Mouse (Mus musculus) lung, postnatal 0 days (tissue): ENCODE data around the gene Tada2a.

Source experiments
- CTCF ChIP-seq: IDR thresholded peaks from 2 replicates; pipeline ENCODE4 v1.5.1; 2016; ENCODE audit warnings: antibody characterized with exemption, mild to moderate bottlenecking
- EP300 ChIP-seq: IDR thresholded peaks from 2 replicates; pipeline ENCODE4 v1.6.1; 2016; ENCODE audit warnings: antibody characterized with exemption, mild to moderate bottlenecking, control low read depth

GRCm38 (mm10) chr11:84097251-84097998, 32.0 kb downstream of the Tada2a start:
- TF ChIP-seq CTCF (no peak), EP300 (no peak)
